Mouse (Mus musculus) forebrain, postnatal 0 days (tissue): Measurements from ENCODE around the gene Pih1d3. TPM values are rescaled to one million over a fixed set of nuclear protein-coding genes. Genes with fewer than 3 reads are reported as not detected.

ENCODE experiments used
- ATAC-seq: fragments of 200-750 bp; cut with Nextera tagmentation; 2 replicates; pipeline ENCODE4 v1.8.0; 2017; ENCODE audit warnings: mild to moderate bottlenecking, moderate library complexity
- DNase-seq: peaks from one replicate; pipeline ENCODE4 v3.0.0-alpha.2; 2015
- H3K27ac ChIP-seq: fragments of 300-500 bp; sonication (generic); 2 replicates; pipeline ENCODE4 v1.5.1; 2014; ENCODE audit warnings: low read depth, mild to moderate bottlenecking, antibody characterized with exemption, low read length, moderate library complexity, mixed read lengths
- H3K27me3 ChIP-seq: fragments of 300-500 bp; sonication (generic); 2 replicates; pipeline ENCODE4 v1.6.1; 2014; ENCODE audit warnings: mild to moderate bottlenecking, low read length, mixed read lengths; ENCODE audit not compliant: insufficient read depth
- H3K36me3 ChIP-seq: fragments of 300-500 bp; sonication (generic); 2 replicates; pipeline ENCODE4 v1.6.1; 2014; ENCODE audit warnings: mild to moderate bottlenecking, moderate library complexity; ENCODE audit not compliant: insufficient read depth
- H3K4me1 ChIP-seq: fragments of 300-500 bp; sonication (generic); 2 replicates; pipeline ENCODE4 v1.6.1; 2014; ENCODE audit warnings: antibody characterized with exemption; ENCODE audit not compliant: insufficient read depth
- H3K4me2 ChIP-seq: fragments of 300-500 bp; sonication (generic); 2 replicates; pipeline ENCODE4 v1.6.1; 2014; ENCODE audit warnings: low read depth, mild to moderate bottlenecking, moderate library complexity
- H3K4me3 ChIP-seq: fragments of 300-500 bp; sonication (generic); 2 replicates; pipeline ENCODE4 v1.5.1; 2014; ENCODE audit warnings: low read depth, low read length, mixed read lengths
- H3K9ac ChIP-seq: fragments of 300-500 bp; sonication (generic); 2 replicates; pipeline ENCODE4 v1.6.1; 2014; ENCODE audit warnings: mild to moderate bottlenecking
- H3K9me3 ChIP-seq: fragments of 300-500 bp; sonication (generic); 2 replicates; pipeline ENCODE4 v1.6.1; 2016; ENCODE audit warnings: low read length
- CTCF ChIP-seq: sonication (generic); IDR thresholded peaks from 2 replicates; pipeline ENCODE4 v1.5.1; 2016; ENCODE audit warnings: antibody characterized with exemption, control low read depth, low read depth
- WGBS: fragments of 180-500 bp; shearing (Covaris S2); extraction: QIAGEN DNeasy Blood & Tissue Kit; methylation state at CpG from one replicate; pipeline ENCODE4 v1.1.7; 2014; 5-methylcytosine and 5-hydroxymethylcytosine counted together
- polyA plus RNA-seq: library from polyadenylated mRNA; unstranded; fragments of >200 nt; fragmentation: Nextera tagmentation; extraction: Ambion mirVana; gene quantifications from 2 replicates; pipeline ENCODE4 v1.2.1, GENCODE M21; 2015
- total RNA-seq: library from RNA; depleted of rRNA; stranded (reverse); fragments of >200 nt; gene quantifications from 2 replicates; pipeline ENCODE4 v1.2.3, GENCODE M21; 2014; rRNA removed

Pih1d3 gene
- total RNA-seq (not detected in 2 replicates), polyA plus RNA-seq (not detected in 2 replicates)

DNA sequence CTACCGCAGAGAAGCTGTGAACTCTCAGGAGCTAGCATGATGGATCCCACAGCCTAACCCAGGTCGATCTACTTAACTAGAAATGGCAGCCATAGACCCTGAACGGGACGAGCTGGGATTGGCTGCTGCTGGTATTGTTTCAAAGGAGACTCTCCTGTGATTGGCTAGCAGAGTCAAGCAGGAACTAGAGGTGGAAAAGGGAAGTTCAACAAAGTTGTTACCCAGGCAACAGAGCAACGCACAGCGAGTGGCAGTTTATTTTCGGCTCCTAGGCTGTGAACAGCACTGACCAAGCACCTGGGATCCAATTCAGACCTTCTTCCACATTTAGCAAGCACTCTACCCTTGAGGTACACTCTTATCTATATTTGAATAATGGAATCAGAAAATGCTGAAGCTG is at the start of gene Pih1d3, which contains the start of gene 4931428L18Rik:
TSS of gene Pih1d3 (plus strand) at position 275 of the 400 bp plus-strand sequence.
TSS of gene 4931428L18Rik (minus strand) at position 121 of the 400 bp plus-strand sequence.
- WGBS = 91% methylated on average over 7 of the region's 7 CpGs
- TF ChIP-seq CTCF = no peak
- Histone ChIP-seq H3K36me3 (no peaks in the 10 kb centered on the region), H3K27ac (no peak within 1 kb of the TSS), H3K4me2 (no peak within 1 kb of the TSS), H3K27me3 (no peaks in the 10 kb centered on the region), H3K9ac (no peak within 1 kb of the TSS), H3K9me3 (no peaks in the 10 kb centered on the region), H3K4me3 (no peak within 1 kb of the TSS), H3K4me1 (no peaks in the 10 kb centered on the region)
- DNase-seq (no peak), ATAC-seq (no peak)

GRCm38 (mm10) chr1:31175401-31175800 is 47.2 kb upstream of the Pih1d3 start:
- Histone ChIP-seq H3K9me3 (no peaks in the 10 kb centered on the region), H3K4me3 (no peak overlapping the region), H3K4me1 (no peaks in the 10 kb centered on the region), H3K4me2 (no peak overlapping the region), H3K36me3 (no peaks in the 10 kb centered on the region), H3K9ac (no peak overlapping the region), H3K27me3 (no peaks in the 10 kb centered on the region), H3K27ac (no peak overlapping the region)
- WGBS = 75% methylated on average over 3 of the region's 3 CpGs
- DNase-seq (no peak), ATAC-seq (no peak)
- TF ChIP-seq CTCF = no peak

GRCm38 (mm10) chr1:31176101-31176500 is 46.5 kb upstream of the Pih1d3 start, which contains the start of gene Lgsn:
Gene Lgsn, plus strand, starts transcription at chr1:31176401.
- Histone ChIP-seq H3K36me3 (no peaks in the 10 kb centered on the region), H3K4me3 (no peak within 1 kb of the TSS), H3K4me2 (no peak within 1 kb of the TSS), H3K4me1 (no peaks in the 10 kb centered on the region), H3K27ac (no peak within 1 kb of the TSS), H3K9me3 (no peaks in the 10 kb centered on the region), H3K9ac (no peak within 1 kb of the TSS), H3K27me3 (no peaks in the 10 kb centered on the region)
- TF ChIP-seq CTCF = no peak
- no peak for ATAC-seq
- DNase-seq = no peak
- WGBS = 75% methylated on average over 5 of the region's 5 CpGs

DNA sequence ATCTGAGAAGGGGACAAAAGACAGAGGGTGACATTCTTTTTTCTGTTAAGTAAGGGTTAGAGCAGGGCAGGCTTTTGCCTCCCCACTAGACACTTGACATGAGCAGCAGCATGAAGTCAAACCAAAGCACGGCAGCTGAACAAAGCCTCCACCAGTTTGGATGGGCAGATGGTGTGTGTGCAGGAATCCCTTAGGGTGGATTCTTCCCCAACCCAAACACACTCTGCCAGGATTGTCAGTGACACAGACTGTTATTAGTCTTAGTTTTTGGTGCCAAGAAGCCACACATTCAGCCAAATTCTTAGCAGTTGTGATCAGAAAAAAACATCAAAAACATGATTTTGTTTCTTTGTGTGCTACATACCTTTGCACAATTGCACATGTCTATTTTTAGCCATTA is 44.4 kb upstream of the Pih1d3 start:
- H3K36me3 ChIP-seq = no peaks in the 10 kb centered on the region
- 13% methylated on average over 1 of the region's 1 CpGs for WGBS
- TF ChIP-seq CTCF = no peak
- H3K27me3 ChIP-seq = no peaks in the 10 kb centered on the region
- H3K4me3 ChIP-seq = no peak overlapping the region
- no peaks in the 10 kb centered on the region for H3K4me1 ChIP-seq
- H3K4me2 ChIP-seq = no peak overlapping the region
- no peak overlapping the region for H3K9ac ChIP-seq
- ATAC-seq = peak; percentile 90
- peak; percentile 71 for DNase-seq
- no peaks in the 10 kb centered on the region for H3K9me3 ChIP-seq
- H3K27ac ChIP-seq = 0 out of 2 replicates have a peak overlapping the region, but pooled peaks have one; percentile 21

DNA sequence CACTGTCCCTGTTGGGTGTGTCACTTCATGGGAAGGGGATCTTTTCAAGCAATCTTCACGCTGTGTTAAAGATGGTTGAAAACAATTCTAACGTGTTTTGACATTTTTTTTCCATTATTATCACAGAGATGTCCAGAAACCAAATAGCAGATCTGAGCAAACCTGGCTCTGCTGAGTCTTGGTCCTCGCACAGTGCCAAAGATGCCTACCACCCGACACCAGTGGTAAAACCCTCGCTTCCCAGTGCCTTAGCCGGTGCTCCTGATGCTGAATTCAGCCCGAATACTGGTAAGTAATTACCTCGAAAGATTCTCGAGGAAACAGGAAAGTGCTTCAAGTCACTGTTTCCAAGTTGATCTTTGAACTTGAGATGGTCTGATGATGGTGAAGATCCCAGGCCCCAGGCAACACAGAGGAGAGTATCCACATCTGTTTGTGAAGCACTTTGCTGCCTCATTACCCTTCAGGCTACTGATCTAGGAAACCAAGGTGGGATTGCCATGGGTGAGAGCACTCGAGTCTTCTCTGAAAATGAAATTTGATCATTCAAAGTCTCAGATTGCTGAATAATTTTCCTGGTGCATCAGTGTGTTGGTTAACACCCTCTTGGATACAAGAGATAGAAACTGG is 32.3 kb upstream of the Pih1d3 start:
- Histone ChIP-seq H3K4me1 (no peaks in the 10 kb centered on the region), H3K27me3 (no peaks in the 10 kb centered on the region), H3K27ac (no peak overlapping the region), H3K4me2 (no peak overlapping the region), H3K9ac (no peak overlapping the region), H3K4me3 (no peak overlapping the region), H3K9me3 (no peaks in the 10 kb centered on the region), H3K36me3 (no peaks in the 10 kb centered on the region)
- no peak for DNase-seq
- 85% methylated on average over 10 of the region's 10 CpGs for WGBS
- no peak for ATAC-seq
- no peak for TF ChIP-seq CTCF

- no peak for TF ChIP-seq CTCF
- Histone ChIP-seq H3K9ac (no peak overlapping the region), H3K4me1 (no peaks in the 10 kb centered on the region), H3K4me2 (no peak overlapping the region), H3K4me3 (no peak overlapping the region), H3K27ac (no peak overlapping the region), H3K27me3 (no peaks in the 10 kb centered on the region), H3K9me3 (no peaks in the 10 kb centered on the region), H3K36me3 (no peaks in the 10 kb centered on the region)
- DNase-seq (no peak), ATAC-seq (no peak)
- WGBS = 56% methylated on average over 1 of the region's 1 CpGs
Observed at GRCm38 (mm10) chr1:31195633-31196032, 27.0 kb upstream of the Pih1d3 start.

DNA sequence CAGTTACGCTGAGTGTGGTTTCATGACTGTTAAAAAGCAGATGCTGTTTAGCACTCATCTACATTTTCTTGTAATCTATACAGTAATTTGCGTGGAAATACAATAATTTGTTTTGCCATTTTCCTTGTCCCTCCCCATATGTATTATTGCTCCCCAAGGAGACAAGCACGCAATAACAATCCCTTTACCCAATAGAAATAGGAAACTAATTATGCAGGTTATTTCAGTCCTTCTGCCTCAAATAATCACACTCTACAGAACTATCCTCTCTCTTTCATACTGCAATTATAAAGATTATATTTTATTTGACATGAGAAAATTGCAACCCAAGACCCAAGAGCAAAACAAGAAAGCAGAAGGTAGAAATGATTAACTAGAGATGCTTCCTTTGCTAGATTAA is 25.7 kb upstream of the Pih1d3 start:
- Histone ChIP-seq H3K27ac (no peak overlapping the region), H3K36me3 (no peaks in the 10 kb centered on the region), H3K27me3 (no peaks in the 10 kb centered on the region), H3K4me2 (no peak overlapping the region), H3K4me3 (no peak overlapping the region), H3K9ac (no peak overlapping the region), H3K9me3 (no peaks in the 10 kb centered on the region), H3K4me1 (no peaks in the 10 kb centered on the region)
- ATAC-seq (no peak), DNase-seq (no peak)
- WGBS = 67% methylated on average over 3 of the region's 3 CpGs
- TF ChIP-seq CTCF = no peak
